Mouse (Mus musculus) olfactory bulb, adult 2 months (tissue): ENCODE measurements around the gene Utf1.

Source experiments
- CTCF ChIP-seq: fragments of 200-500 bp; IDR thresholded peaks from 2 replicates; pipeline ENCODE4 v1.5.1; 2012; ENCODE audit warnings: low read depth, mild to moderate bottlenecking, low read length, moderate library complexity; ENCODE audit not compliant: insufficient read depth
- POLR2A ChIP-seq: fragments of 200-500 bp; IDR thresholded peaks from 2 replicates; pipeline ENCODE4 v1.6.1; 2012; ENCODE audit warnings: mild to moderate bottlenecking, low read depth, low read length, moderate library complexity; ENCODE audit not compliant: insufficient read depth

GRCm38 (mm10) chr7:139957437-139957836 is 13.8 kb downstream of the Utf1 start:
- TF ChIP-seq POLR2A = no peak
- no peak for TF ChIP-seq CTCF
